Mouse (Mus musculus): ENCODE measurements around the gene Btn1a1. TPM values are rescaled to one million over a fixed set of nuclear protein-coding genes. Genes with fewer than 3 reads are reported as not detected.

The Btn1a1 gene
- polyA plus RNA-seq, 1 experiment from 2014 or later: not detected

DNA sequence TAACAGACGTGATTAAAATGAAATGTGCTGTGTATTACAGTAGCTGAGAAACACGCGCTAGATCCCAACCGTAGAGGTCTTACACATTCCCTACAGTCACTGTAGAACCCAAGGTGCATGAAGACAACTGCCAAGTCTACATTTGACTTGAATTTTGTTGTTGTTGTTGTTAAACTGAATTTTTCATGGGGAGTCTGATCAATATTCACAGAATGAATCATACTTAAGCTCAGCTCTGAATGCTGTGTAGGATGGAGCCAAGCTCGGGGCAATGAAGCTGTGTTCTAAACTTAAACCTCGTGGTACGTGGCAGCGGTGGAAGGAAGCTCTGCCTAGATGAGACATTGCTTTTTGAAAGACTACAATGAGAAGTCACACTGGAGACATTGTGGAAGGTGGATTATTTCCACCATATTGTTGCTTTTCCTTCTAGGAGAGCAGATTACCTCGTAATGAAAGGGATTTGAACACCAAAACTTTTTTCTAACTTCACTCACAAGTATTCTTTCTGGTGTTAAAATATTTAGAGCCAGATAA is 36.4 kb upstream of the Btn1a1 start:
- no peak overlapping the region for H3K4me2 ChIP-seq (ENCODE audit: low read length)
- H3K9me3 ChIP-seq (replicated peaks; ENCODE audit: control insufficient read depth, low read length): no peaks in the 10 kb centered on the region
- no peak for DNase-seq (ENCODE audit: low spot score)
- H3K36me3 ChIP-seq (ENCODE audit: control insufficient read depth, insufficient read depth, low read length): no peaks in the 10 kb centered on the region
- ATAC-seq: no peak
- 28% methylated on average over 9 of the region's 9 CpGs for WGBS
- H3K27ac ChIP-seq (ENCODE audit: low read depth, low read length): no peak overlapping the region
- H3K27me3 ChIP-seq (replicated peaks; ENCODE audit: control insufficient read depth, insufficient read depth, low read length): no peaks in the 10 kb centered on the region
- peaks cover 9% of the 10 kb centered on the region for H3K4me1 ChIP-seq (ENCODE audit: control insufficient read depth, insufficient read depth, low read length)
- H3K9ac ChIP-seq (ENCODE audit: low read length): no peak overlapping the region
- H3K4me3 ChIP-seq (ENCODE audit: low read depth, low read length): no peak overlapping the region

DNA sequence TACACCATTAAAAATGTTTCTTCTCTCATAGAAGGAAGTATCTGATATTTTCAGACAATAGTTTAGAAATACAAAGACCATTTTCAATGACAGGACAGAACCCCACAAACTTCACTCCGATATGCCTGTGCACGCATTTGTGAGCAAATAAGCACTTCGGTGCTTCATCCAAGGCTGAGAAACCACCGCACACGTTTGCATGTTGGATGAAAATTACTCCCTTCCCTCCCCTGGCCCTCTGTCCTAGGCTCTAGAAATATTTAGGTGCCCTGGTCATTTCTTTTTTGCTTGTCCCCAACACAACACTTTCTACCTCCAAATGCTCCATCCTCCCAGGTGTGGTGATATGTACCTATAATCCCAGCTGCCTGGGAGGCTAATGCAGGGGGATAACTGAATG is 35.8 kb upstream of the Btn1a1 start:
- no peaks in the 10 kb centered on the region for H3K27me3 ChIP-seq (replicated peaks; ENCODE audit: control insufficient read depth, insufficient read depth, low read length)
- H3K4me3 ChIP-seq (ENCODE audit: low read depth, low read length): no peak overlapping the region
- H3K4me2 ChIP-seq (ENCODE audit: low read length): no peak overlapping the region
- 22% methylated on average over 5 of the region's 5 CpGs for whole genome bisulfite sequencing
- H3K9me3 ChIP-seq (replicated peaks; ENCODE audit: control insufficient read depth, low read length): no peaks in the 10 kb centered on the region
- no peaks in the 10 kb centered on the region for H3K36me3 ChIP-seq (ENCODE audit: control insufficient read depth, insufficient read depth, low read length)
- H3K27ac ChIP-seq (ENCODE audit: low read depth, low read length): no peak overlapping the region
- peaks cover 9% of the 10 kb centered on the region for H3K4me1 ChIP-seq (ENCODE audit: control insufficient read depth, insufficient read depth, low read length)
- DNase-seq (ENCODE audit: low spot score): no peak
- ATAC-seq: no peak
- no peak overlapping the region for H3K9ac ChIP-seq (ENCODE audit: low read length)

DNA sequence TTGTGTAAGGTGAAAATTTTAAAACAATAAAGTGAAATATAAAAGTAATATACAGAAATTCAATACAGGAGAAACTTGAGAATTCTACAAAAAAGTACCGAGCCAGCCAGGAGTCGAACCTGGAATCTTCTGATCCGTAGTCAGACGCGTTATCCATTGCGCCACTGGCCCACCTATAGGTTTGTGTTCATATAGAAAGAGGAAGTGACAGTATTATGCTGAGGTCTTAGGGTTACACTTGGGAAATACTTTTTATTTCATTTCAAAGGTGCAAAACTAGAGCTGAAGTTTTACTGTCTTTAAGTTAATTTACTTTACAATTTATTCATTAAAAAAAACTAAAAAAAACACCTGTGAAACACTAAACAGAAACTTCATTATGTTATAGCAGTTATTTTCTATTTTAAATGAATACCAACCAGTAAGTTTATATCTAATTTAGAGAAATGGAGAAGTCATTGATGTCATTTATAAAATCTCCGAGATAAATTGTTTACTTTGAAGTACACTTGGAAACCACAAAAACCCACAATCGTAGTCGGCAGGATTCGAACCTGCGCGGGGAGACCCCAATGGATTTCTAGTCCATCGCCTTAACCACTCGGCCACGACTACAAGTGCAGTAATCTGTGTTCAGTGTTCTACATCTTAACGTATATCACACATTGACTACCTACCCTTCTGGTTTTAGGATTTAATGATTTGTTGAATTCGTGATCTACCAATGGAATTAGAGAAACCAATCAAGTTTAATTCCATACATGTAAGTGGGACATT is 34.9 kb upstream of the Btn1a1 start:
- peak; percentile 82 for DNase-seq (ENCODE audit: low spot score)
- peak; percentile 60 for ATAC-seq
- H3K4me2 ChIP-seq (ENCODE audit: low read length): no peak overlapping the region
- no peak overlapping the region for H3K27ac ChIP-seq (ENCODE audit: low read depth, low read length)
- no peaks in the 10 kb centered on the region for H3K9me3 ChIP-seq (replicated peaks; ENCODE audit: control insufficient read depth, low read length)
- peaks cover 4% of the 10 kb centered on the region for H3K4me1 ChIP-seq (ENCODE audit: control insufficient read depth, insufficient read depth, low read length)
- under 1% methylated on average over 17 of the region's 17 CpGs for WGBS
- no peaks in the 10 kb centered on the region for H3K27me3 ChIP-seq (replicated peaks; ENCODE audit: control insufficient read depth, insufficient read depth, low read length)
- H3K4me3 ChIP-seq (ENCODE audit: low read depth, low read length): no peak overlapping the region
- H3K36me3 ChIP-seq (ENCODE audit: control insufficient read depth, insufficient read depth, low read length): no peaks in the 10 kb centered on the region
- H3K9ac ChIP-seq (ENCODE audit: low read length): no peak overlapping the region

DNA sequence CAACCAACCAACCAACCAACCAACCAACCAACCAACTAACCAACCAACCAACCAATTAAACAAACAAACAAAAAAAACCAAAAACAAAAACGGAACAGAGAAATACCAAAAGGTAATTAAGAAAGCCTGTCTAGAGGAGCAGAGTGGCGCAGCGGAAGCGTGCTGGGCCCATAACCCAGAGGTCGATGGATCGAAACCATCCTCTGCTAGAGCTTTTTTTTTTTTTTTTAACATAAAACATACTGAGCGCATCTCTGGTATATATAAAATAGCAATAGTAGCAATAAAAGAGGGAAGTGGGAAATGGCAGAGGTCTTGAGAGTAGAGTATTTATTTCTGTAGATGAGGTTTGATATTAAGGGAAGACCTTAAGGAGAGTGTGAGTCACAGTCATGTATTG is 34.2 kb upstream of the Btn1a1 start:
- H3K9ac ChIP-seq (ENCODE audit: low read length): no peak overlapping the region
- no peaks in the 10 kb centered on the region for H3K27me3 ChIP-seq (replicated peaks; ENCODE audit: control insufficient read depth, insufficient read depth, low read length)
- H3K4me1 ChIP-seq (ENCODE audit: control insufficient read depth, insufficient read depth, low read length): no peaks in the 10 kb centered on the region
- DNase-seq (ENCODE audit: low spot score) (no peak), ATAC-seq (no peak)
- 8% methylated on average over 7 of the region's 7 CpGs for WGBS
- no peaks in the 10 kb centered on the region for H3K36me3 ChIP-seq (ENCODE audit: control insufficient read depth, insufficient read depth, low read length)
- H3K4me3 ChIP-seq (ENCODE audit: low read depth, low read length): no peak overlapping the region
- H3K4me2 ChIP-seq (ENCODE audit: low read length): no peak overlapping the region
- H3K27ac ChIP-seq (ENCODE audit: low read depth, low read length): no peak overlapping the region
- no peaks in the 10 kb centered on the region for H3K9me3 ChIP-seq (replicated peaks; ENCODE audit: control insufficient read depth, low read length)

DNA sequence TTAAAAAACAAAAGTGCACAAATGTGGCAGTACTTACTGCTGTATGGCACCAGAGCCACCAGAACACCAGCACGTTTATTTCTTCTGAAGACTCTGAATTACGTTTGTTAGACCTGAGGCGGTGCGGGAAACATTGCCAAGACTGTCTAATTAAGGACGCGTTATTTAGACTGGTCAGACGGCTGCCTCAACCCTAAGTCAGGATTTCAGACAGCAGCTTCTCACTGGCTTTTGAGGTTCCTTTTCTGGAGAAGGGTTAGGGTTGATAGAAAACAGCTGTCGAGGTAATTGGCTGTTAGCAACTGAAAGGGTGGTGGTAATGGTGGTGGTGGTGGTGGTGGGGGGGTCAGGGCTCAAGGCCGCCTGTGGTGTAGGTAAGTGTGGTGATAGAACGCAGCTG is 33.0 kb upstream of the Btn1a1 start:
- peak overlapping the region; percentile 13; the same call in 1 of the 2 replicates for H3K9ac ChIP-seq (ENCODE audit: low read length)
- no peaks in the 10 kb centered on the region for H3K36me3 ChIP-seq (ENCODE audit: control insufficient read depth, insufficient read depth, low read length)
- 4% methylated on average over 10 of the region's 10 CpGs for WGBS
- DNase-seq (ENCODE audit: low spot score) (peak; percentile 49), ATAC-seq (peak; percentile 40; the same call in 1 of the 2 replicates)
- no peaks in the 10 kb centered on the region for H3K27me3 ChIP-seq (replicated peaks; ENCODE audit: control insufficient read depth, insufficient read depth, low read length)
- H3K4me2 ChIP-seq (ENCODE audit: low read length): peak overlapping the region; percentile 38
- H3K4me3 ChIP-seq (ENCODE audit: low read depth, low read length): 0 out of 2 replicates have a peak overlapping the region, but pooled peaks have one; percentile 9
- H3K9me3 ChIP-seq (replicated peaks; ENCODE audit: control insufficient read depth, low read length): no peaks in the 10 kb centered on the region
- H3K27ac ChIP-seq (ENCODE audit: low read depth, low read length): no peak overlapping the region
- no peaks in the 10 kb centered on the region for H3K4me1 ChIP-seq (ENCODE audit: control insufficient read depth, insufficient read depth, low read length)

DNA sequence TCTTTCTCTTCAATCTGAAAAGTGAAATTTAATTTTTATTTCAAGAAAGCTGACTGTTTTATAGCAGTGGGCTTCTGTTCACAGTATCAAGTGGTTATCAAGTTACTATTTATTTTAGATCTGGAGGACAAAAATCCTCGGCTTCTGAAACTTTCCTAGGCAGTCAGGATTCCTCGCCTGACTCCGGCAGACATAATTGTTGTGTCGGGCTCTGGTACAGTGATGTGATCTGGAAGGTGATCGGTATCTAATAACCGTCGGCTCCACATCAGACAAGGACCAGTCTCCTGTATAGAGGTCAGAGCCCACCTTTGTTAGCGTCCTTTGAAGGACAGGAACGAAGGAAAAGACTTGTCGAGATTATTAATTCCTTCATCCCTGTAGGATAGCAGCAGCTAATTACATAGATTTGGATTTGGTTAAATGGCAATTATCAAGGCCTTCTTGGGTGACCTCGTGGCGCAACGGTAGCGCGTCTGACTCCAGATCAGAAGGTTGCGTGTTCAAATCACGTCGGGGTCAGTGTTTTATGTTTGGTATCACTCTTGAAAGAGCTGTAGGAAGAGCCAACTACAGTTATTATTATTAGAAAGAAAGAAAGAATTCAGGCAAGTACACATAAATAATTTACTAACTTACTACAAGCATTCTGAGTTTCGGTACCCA is 32.1 kb upstream of the Btn1a1 start:
- H3K4me3 ChIP-seq (ENCODE audit: low read depth, low read length): 0 out of 2 replicates have a peak overlapping the region, but pooled peaks have one; percentile 9
- no peaks in the 10 kb centered on the region for H3K4me1 ChIP-seq (ENCODE audit: control insufficient read depth, insufficient read depth, low read length)

DNA sequence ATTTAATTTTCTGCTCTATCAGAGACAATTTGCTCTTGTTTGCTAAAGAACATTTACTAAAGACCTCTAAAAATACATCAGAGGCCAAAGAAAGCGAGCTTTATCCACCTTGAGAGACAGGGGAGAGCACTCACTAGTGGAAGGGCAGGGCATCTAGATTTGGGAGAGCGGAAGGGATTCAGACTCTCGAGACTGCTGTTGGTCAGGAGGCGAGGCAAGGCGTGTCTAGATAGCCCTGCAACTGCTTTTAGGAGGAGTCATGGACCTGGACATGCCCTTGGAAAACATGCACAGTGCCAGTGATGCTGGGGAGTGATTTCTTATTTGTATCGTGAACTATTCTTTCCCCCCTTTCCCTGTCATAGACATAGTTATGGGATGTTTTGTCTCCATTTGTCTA is 29.8 kb upstream of the Btn1a1 start:
- no peak overlapping the region for H3K9ac ChIP-seq (ENCODE audit: low read length)
- H3K9me3 ChIP-seq (replicated peaks; ENCODE audit: control insufficient read depth, low read length): no peaks in the 10 kb centered on the region
- H3K4me3 ChIP-seq (ENCODE audit: low read depth, low read length): no peak overlapping the region
- H3K4me2 ChIP-seq (ENCODE audit: low read length): no peak overlapping the region
- H3K27ac ChIP-seq (ENCODE audit: low read depth, low read length): no peak overlapping the region
- H3K4me1 ChIP-seq (ENCODE audit: control insufficient read depth, insufficient read depth, low read length): 0 out of 2 replicates have a peak, but pooled peaks cover 3% of the 10 kb centered on the region
- no peaks in the 10 kb centered on the region for H3K36me3 ChIP-seq (ENCODE audit: control insufficient read depth, insufficient read depth, low read length)
- no peaks in the 10 kb centered on the region for H3K27me3 ChIP-seq (replicated peaks; ENCODE audit: control insufficient read depth, insufficient read depth, low read length)
- DNase-seq (ENCODE audit: low spot score): no peak
- ATAC-seq: no peak
- 79% methylated on average over 6 of the region's 6 CpGs for WGBS

More for the DNA sequence above, 32.1 kb upstream of the Btn1a1 start:
- Histone ChIP-seq H3K9ac (ENCODE audit: low read length) (no peak overlapping the region), H3K9me3 (replicated peaks; ENCODE audit: control insufficient read depth, low read length) (no peaks in the 10 kb centered on the region), H3K27ac (ENCODE audit: low read depth, low read length) (no peak overlapping the region), H3K4me2 (ENCODE audit: low read length) (peak overlapping the region; percentile 38), H3K27me3 (replicated peaks; ENCODE audit: control insufficient read depth, insufficient read depth, low read length) (no peaks in the 10 kb centered on the region), H3K36me3 (ENCODE audit: control insufficient read depth, insufficient read depth, low read length) (no peaks in the 10 kb centered on the region)
- 3% methylated on average over 19 of the region's 19 CpGs for WGBS
- DNase-seq (ENCODE audit: low spot score) (no peak), ATAC-seq (0 out of 2 replicates have a peak, but pooled peaks have one; percentile 22)

DNA sequence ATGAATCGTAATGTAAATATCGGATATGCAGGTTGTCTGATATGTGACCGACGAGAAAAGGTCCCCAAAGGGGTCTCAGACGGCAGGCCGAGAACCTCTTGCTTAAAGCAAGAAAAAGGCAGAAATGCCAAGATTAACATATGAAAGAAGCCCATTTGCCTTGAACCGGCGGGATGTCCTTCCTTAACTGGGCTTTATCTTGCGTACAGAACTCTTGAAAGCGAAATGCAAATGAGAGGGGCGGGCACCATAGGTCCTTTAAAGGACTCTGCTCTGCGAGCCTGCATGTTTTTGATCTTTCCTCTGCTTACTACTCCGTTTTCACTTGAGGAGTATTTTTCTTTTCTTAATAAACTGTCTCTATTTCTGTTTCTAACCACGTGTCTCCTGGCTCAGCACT is 26.3 kb upstream of the Btn1a1 start:
- Histone ChIP-seq H3K27ac (ENCODE audit: low read depth, low read length) (no peak overlapping the region), H3K9me3 (replicated peaks; ENCODE audit: control insufficient read depth, low read length) (no peaks in the 10 kb centered on the region), H3K27me3 (replicated peaks; ENCODE audit: control insufficient read depth, insufficient read depth, low read length) (no peaks in the 10 kb centered on the region), H3K4me1 (ENCODE audit: control insufficient read depth, insufficient read depth, low read length) (peaks cover 6% of the 10 kb centered on the region; the same call in 1 of the 2 replicates), H3K36me3 (ENCODE audit: control insufficient read depth, insufficient read depth, low read length) (no peaks in the 10 kb centered on the region), H3K4me2 (ENCODE audit: low read length) (peak overlapping the region; percentile 40), H3K9ac (ENCODE audit: low read length) (peak overlapping the region; percentile 43; the same call in 1 of the 2 replicates), H3K4me3 (ENCODE audit: low read depth, low read length) (peak overlapping the region; percentile 17; the same call in 1 of the 2 replicates)
- 2% methylated on average over 14 of the region's 14 CpGs for WGBS
- no peak for ATAC-seq
- peak; percentile 67 for DNase-seq (ENCODE audit: low spot score)

All from forebrain, embryonic 14.5 days (tissue).